Mouse (Mus musculus) layer of hippocampus, postnatal 25 days (tissue): ENCODE measurements around the gene Pimreg. TPM values are rescaled to one million over a fixed set of nuclear protein-coding genes. Genes with fewer than 3 reads are reported as not detected.
A peak's percentile ranks its signal among the peaks of the same experiment; 100 is the strongest.

Source experiments
- DNase-seq, 2 experiments: peaks; one replicate each; pipeline ENCODE4 v3.0.0; 2022; ENCODE audit warnings: mixed read lengths in 2 of 2, low spot score in 1 of 2; ENCODE audit errors: extremely low spot score in 1 of 2
- total RNA-seq, 2 experiments: library from RNA; stranded (reverse); gene quantifications; 2 replicates each; pipeline ENCODE4 v1.2.3; 2021

The Pimreg gene
- total RNA-seq, 2 experiments from 2014 or later, result 0.40 to 0.89 TPM

DNA sequence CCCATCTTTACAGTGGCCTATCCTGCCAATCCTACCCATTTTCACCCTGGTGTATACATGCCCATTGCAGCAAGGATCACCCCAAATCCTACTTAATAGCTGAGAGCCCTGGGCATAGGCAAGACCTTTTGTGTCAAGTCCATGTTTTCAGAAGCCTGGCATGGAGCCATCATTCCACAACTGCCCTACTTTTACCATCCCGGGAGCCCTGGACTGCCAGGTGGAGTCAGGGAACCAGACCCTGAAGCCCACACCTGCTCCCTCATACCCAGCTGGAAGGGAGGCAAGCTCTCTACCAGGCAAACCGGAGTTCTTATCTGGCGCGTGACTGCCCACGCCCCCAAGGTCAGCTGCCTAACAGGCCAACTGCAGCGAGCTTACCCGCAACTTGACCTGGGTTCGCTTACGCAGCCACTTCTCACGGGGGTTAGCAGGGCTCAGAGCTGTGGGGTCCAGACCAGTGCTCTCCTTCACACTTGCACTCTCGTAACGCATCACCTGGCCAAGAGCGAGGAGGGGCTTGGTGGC lies 19.3 kb downstream of the Pimreg start:
- DNase-seq, result no peak

DNA sequence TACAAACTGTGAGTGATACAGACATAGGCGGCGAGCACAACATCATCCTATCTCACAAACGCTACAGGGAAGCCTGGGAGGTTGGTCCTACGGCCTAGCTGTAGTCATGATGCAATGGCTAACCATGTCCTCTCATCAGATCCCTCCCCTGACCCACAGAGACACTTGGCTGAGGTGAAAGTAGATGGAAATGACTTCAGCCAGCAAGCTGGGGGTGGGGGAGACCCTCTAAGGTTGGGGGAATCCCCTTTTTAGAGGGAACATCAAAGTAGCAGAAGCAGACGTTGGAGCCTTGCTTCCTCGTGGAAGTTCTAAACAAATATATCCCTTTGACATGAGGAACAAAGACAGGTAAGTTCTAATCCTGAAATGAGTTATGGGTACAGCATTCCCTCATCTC lies 22.6 kb downstream of the Pimreg start:
- DNase-seq, result no peak

DNA sequence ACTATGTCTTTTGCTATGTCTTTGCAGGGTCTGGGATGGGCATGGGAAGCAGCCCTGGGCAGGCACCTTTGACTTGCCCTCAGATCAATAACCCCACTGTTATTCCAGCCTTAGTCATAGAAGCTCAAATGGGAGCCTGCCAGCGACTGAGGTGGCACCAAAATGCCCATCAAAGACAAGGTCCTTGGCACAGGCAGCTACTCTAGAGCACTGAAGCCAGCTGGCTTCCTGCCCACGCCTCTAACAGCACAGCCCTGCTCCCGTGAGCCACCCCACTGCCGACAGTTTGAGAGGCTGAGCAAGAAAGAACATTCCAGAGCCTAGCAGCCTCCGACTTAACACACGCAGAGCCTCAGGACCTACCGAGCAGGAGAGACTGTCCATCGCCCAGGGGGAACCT lies 23.3 kb downstream of the Pimreg start:
- peak in 1 of 2 experiments; percentile 27 for DNase-seq

DNA sequence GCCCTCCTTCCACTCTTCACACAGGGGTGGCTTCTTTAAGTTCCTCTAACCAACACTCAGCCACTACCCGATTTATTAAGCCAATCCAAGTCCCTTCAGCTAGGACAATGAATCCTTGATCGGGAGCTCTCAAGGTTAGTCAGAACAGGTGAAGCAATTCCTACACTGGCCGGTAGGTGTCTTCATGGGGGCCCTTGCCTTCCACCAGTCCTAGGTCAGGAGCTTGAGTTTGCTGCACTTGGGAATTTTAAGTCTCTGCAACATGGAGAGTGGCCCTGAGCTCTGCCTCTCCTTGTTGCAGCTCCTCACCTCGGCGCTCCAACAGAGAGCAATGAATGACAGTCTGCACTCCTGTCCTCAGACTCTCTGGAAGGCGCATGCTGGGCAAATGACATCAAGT lies 24.5 kb downstream of the Pimreg start:
- no peak for DNase-seq

DNA sequence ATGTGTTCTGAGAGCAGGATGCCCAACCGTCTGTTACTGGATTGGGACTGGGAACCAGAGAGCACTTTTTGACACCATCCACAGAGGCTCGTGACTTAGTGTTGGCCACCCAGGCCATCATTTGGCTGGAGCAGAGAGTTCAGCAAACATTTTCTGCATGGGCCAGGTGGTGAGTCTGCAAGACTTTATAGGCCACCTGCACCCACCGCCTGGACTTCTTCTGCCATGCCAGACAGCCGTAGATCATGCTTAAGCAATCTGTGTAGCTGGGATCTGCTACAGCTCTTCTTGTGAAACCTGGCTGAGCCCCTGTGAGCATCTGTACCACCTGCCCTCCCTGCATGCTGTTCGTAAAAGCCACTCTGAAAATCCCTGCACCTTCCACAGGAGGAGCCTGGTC lies 25.5 kb downstream of the Pimreg start:
- DNase-seq, result no peak

DNA sequence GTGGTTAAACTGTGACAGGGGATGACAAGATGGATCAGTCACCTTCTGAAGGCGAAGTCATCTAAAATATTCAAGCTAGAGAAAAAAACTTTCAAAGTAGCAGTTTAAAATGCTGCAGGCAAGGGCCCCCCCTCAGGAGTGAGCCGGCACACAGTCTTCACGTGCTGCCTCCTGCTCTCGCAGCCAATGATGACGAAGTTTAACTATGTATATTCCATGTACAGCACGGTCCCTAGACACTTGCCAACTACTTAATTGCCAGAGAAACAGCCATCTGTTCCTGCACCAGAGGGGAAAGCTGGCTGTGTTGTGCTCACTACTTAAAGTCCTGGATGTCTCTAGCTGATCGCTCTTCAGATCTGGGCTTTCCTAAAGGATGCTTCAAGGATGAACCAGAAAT lies 26.2 kb downstream of the Pimreg start:
- DNase-seq, result peak in 1 of 2 experiments; percentile 14

DNA sequence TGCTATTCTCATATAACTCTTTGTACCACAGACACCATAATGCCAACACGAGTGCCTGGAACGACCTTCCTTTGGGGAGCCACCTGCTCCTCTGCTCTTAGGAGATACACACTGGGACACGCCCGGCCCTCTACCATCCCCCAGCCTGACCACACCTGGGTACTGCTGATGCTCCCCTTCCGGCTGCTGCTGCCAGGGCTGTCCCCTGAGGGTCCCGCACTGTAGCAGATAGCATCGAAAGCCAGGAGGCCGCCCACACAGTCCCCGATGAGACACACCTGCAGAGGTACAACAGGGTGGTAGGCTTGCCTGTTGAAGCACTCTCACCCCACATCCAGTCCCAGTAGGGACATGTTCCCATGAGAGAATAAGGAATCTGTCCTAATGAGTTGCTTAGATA lies 28.9 kb downstream of the Pimreg start:
- no peak for DNase-seq

DNA sequence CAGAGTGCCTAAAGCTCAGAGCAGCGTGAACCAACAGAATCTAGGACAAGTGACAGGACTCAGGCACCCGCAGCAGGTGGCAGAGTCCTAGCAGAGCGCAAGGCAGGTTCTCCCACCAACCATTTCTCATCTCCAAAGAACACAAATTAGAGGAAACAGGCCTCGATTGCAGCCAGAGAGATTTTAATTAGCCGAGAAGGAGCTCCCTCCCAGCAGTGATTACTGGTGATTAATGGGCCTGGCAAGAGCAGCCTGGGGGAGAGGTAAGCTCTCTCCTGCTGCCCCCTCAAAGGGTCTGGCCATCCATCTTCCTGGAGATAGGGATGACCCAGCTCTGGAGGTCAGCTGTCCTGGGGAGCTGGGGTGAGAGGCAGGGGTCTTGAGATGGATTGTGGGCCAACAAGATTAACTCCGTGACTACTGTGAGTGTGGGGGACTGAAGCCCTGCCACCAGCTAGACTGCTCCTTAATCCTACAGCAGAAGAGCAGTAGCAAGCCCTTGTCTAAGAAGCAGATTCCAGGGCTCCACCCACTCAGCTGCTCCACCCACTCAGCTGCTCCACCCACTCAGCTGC lies 30.6 kb downstream of the Pimreg start:
- no peak for DNase-seq

DNA sequence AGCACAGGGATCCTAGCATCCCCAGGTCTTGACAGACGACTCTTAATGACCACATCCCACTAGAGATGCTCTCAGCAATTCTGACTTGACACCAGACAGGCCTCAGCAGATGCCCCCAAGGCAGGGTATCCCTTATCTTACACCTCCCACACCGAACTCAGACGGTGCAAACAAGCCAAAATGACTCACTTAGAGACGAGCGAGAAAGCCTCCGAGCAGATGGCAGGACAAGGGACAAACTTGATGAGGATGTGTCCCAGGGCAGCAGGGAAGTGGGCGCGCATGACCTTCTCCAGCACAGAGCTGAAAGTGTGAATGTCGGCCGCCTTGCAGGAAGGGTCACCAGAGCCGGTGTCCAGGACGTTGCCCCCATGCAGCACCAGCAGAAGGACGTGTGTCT lies 32.4 kb downstream of the Pimreg start:
- no peak for DNase-seq

DNA sequence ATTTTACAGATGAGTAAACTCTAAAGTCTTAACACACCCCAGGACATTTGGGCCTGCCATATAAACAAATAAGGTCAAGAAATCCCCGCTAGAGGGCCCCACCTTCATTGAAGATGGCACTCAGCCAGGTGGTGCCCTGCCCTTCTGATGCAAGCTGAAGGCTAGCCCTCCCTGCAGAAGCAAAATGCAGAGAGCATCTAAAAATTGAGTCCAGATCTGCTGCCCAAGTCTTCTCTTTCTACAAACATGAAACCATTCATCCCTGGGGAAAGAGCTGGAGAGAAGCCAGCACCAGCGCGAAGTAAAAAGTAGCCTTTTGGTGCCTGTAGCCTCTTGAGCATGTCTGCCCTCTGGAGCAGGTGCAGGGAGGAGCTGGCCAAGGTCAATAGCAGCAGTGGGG lies 36.2 kb downstream of the Pimreg start:
- DNase-seq, result no peak

DNA sequence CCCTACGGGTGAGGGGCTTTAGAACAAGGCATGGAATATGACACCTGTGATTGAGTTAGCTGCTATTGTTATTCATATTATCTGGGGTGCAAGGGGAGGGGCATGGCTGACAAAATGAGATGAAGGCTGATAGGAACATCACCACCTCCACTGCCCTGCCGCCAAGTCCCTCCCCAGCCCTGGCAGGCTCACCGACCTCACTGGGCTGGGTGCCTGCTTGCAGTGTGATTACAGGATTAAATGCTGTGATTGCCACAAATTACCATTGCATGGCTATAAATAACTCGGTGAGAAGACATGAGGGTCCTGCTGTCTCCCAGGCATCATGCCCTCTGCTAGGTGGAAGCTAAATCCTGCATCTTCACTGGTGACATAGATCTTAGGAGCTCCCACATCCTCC lies 36.8 kb downstream of the Pimreg start:
- peak in 1 of 2 experiments; percentile 24 for DNase-seq

DNA sequence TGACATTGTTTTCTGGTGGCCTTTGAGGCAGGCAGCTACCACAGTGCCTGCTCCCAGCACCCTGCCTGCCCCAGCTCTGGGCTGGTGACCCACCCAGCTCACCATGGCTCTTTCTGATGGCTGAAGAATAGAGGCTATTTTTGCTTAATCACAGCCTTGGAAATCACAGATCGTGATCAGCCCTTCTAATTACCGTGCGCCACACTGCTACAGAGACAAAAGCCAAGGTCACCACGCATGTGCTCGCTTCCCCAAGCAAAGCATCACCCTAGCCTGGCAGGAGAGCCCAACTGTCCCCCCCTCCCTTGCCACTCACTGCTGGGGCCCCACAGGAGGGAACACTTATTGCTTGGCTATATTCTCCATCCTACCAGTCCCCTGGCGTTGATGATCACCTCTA lies 38.6 kb downstream of the Pimreg start:
- DNase-seq, result no peak

DNA sequence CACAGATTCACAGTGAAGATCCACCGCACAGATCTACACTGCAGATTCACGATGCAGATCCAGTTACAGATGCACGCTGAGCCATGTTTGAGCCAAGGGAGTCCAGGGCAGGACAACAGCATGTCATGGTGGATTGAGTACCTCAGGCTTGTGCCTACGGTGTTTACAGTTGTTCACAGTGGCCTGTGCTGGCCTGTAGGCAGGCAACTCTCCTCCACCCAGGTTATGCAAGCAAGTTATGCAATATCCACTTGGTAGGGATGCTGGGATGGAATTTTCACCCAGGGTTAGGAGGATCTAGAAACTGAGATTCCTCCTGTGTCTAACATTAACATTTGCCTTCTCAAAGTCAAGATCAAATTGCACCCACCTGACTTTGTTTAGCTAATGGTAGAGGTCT lies 40.8 kb downstream of the Pimreg start:
- no peak for DNase-seq

DNA sequence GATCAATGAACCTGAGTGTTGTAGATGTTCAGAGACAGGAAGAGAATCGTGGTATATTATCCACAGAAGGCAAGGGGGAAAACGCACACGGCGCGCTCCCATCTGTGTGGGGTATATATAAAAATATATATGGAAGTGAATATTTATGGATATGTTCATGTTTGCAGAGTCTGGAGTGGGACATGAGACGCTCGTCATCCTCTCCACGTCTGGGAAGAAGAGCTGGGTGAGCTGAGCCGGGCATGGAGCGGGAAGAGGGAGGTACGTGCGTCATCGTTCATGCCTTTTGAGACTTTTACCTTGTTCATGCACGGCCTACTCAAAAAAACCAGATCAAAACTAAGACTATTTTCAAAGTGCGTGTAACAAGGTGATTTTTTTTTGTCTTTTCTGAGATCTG lies 42.5 kb downstream of the Pimreg start:
- DNase-seq, result no peak

DNA sequence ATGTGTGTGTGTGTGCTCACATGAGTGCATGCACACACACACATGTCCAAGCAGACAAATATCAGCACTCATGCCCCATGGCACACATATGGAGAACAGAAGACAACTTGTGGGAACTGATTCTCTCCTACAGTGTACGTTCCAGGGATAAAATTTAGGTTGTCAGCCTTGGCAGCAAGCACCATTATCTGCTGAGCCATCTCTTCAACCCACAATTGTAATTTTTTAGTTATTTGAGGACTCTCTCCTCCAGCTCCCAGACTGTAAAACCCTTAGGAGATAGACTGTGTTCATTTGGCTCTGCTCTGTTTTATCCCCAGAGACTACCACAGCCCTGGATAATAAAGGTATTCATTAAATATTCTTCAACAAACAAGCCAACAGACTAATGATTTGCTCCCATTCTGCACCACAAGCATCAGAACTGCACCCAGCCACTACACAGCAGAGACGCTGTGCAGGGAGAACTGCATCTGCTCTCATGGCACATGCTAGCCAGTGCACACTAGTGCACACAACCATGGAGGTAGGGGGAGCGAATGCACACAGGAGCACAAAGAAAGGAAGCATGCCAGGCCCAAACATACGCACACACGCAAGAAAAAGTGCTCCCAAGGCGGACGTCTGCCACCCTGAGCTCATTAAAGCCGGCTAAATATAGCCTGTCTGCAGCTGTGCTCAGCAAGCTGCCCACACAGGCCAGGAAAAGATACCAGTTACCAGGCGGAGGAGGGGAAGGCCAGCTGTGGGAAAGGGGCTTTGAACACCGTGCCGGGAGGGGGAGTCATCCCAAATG lies 44.6 kb downstream of the Pimreg start:
- DNase-seq, result no peak

DNA sequence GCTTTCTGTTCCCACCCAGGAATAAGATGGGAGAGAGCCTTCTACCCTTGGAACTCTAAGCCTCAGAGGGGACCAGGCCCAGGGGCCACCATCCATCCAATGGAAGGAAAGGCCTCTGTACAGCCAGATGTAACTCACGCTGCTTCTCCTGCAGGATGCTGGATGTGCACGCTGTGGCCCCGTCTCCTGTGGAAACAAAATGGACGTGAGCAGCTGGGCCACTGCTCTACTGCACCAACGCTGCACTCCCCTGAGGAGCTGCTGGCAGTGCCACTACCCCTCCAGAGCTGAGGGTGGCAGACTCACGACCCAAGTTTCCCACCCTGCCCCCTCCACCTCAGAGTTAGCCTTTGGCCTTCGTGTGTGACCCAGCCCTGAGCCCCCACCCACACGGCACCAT lies 50.6 kb downstream of the Pimreg start:
- no peak for DNase-seq

DNA sequence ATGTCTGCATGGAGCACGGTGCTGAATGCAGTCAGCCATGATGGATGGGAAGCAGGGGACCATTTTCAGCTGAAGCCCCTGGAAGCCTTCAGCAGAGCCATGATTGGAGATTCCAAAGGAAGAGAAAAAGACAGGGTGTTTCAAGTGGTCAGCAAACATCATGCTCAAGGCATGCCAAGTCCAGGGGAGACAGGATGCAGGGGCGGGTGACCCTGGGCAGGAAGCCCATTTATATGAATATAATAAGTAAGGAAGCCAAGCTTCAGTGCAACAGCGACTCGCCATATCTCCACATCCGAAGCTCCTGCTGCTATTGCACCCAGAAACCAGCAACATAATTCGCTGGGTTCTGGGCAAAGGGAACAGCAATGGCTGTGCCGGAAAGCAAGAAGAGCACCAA lies 52.6 kb downstream of the Pimreg start:
- no peak for DNase-seq

DNA sequence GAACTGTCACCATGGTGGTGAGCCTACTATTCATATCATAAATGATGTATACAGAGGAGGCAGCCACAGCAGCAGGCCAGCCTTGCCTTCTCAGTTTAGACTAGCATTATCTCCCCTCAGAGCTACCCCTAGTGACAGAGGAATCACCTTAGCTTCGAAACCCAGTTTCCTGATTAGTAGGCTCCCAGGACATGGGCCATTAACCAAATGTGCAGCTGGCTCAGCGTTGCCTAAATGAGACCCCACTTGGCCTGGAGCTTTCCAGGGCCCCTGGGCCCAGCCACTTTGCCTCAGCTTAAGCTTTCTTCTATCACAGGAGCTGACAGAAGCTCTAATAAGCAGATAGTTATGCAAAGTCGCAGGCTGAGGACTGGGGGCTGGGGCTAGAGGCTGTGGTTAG lies 54.2 kb downstream of the Pimreg start:
- DNase-seq, result no peak
